Mouse (Mus musculus): Measurements from ENCODE around the gene Rab14.

The Rab14 gene

DNA sequence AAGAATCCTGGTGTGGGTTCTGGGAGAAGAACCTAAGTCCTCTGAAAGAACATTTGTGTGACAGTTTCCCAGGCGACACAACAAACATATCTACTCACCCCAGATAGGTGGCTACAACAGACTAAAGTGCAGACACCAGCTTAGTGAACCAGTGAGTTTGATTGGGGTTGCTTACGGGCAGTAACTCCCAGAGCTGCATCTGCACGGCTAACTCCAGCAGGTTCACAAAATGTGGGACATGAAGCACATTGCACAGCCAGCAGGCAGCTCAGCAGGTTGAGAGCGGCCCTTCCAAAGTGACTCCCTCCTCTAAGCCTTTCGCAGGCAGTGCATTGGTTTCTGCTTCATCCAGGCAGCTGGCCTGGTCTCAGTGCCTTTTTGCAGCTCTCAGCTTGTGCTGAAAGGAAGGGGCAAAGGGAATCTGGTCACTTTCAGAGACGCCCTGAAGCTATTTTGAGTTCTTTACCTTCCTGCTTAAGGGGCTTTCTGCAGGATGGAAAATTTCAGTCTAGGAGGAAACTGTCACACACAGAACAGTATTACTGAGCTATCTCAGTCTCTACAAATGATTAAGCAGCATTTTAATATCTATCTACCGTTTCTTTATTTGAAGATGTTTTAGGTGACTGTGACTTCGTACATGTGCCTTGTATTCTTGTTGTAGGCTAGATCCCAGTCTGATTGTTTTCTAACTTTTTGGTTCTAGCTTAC lies 46.9 kb downstream of the Rab14 start:
- no peak for DNase-seq (ENCODE audit: low spot score in 2 of 2)

GRCm38 (mm10) chr2:35153179-35153578 lies 47.7 kb downstream of the Rab14 start:
- no peak for DNase-seq (ENCODE audit: low spot score in 2 of 2)

GRCm38 (mm10) chr2:35151303-35151882 lies 49.5 kb downstream of the Rab14 start:
- DNase-seq (ENCODE audit: low spot score in 2 of 2): no peak

- no peak for DNase-seq (ENCODE audit: low spot score in 2 of 2)
These were observed 52.1 kb downstream of the Rab14 start for GRCm38 (mm10) chr2:35148806-35149205.

- DNase-seq (ENCODE audit: low spot score in 2 of 2): no peak
These were observed 59.2 kb downstream of the Rab14 start for GRCm38 (mm10) chr2:35141673-35142072.

- no peak for DNase-seq (ENCODE audit: low spot score in 2 of 2)
These were observed 62.3 kb downstream of the Rab14 start for GRCm38 (mm10) chr2:35138576-35138975.

GRCm38 (mm10) chr2:35133891-35134290 lies 67.0 kb downstream of the Rab14 start:
- no peak for DNase-seq (ENCODE audit: low spot score in 2 of 2)

- DNase-seq (ENCODE audit: low spot score in 2 of 2): no peak
These were observed 68.3 kb downstream of the Rab14 start for GRCm38 (mm10) chr2:35132662-35133055.

GRCm38 (mm10) chr2:35131991-35132661 lies 68.8 kb downstream of the Rab14 start:
- peak; percentile 94 to 99 for DNase-seq (ENCODE audit: low spot score in 2 of 2)

- DNase-seq (ENCODE audit: low spot score in 2 of 2): no peak
These were observed 69.4 kb downstream of the Rab14 start for GRCm38 (mm10) chr2:35131491-35131890.

Data from frontal cortex, postnatal 36 days (tissue).